Mouse (Mus musculus): ENCODE measurements at regions not wholly inside any gene's neighbourhood (a gene's known extent, or its start where the extent isn't known, plus 50 kb on each side); places are given as distances from the start of the nearest gene placed in this dataset.

- no peak for TF ChIP-seq GATA4 (IDR thresholded peaks at IDR 0.05; ENCODE audit: insufficient replicate concordance, low read length)
Measured at GRCm38 (mm10) chr7:70166081-70166480, 200.5 kb downstream of the Nr2f2 start.

GRCm38 (mm10) chr7:70165501-70165900 is 201.0 kb downstream of the Nr2f2 start:
- no peak for TF ChIP-seq GATA4 (IDR thresholded peaks at IDR 0.05; ENCODE audit: insufficient replicate concordance, low read length)

- no peak for TF ChIP-seq GATA4 (IDR thresholded peaks at IDR 0.05; ENCODE audit: insufficient replicate concordance, low read length)
Measured at GRCm38 (mm10) chr7:70164691-70165193, 201.8 kb downstream of the Nr2f2 start.

GRCm38 (mm10) chr7:70158531-70158930 is 208.0 kb downstream of the Nr2f2 start:
- TF ChIP-seq GATA4 (IDR thresholded peaks at IDR 0.05; ENCODE audit: insufficient replicate concordance, low read length) = no peak

GRCm38 (mm10) chr7:70144726-70145271 is 221.7 kb downstream of the Nr2f2 start:
- TF ChIP-seq GATA4 (IDR thresholded peaks at IDR 0.05; ENCODE audit: insufficient replicate concordance, low read length) = no peak

GRCm38 (mm10) chr7:70136837-70137236 is 229.7 kb downstream of the Nr2f2 start:
- TF ChIP-seq GATA4 (IDR thresholded peaks at IDR 0.05; ENCODE audit: insufficient replicate concordance, low read length) = no peak

- no peak for TF ChIP-seq GATA4 (IDR thresholded peaks at IDR 0.05; ENCODE audit: insufficient replicate concordance, low read length)
Measured at GRCm38 (mm10) chr7:70135416-70135815, 231.1 kb downstream of the Nr2f2 start.

- TF ChIP-seq GATA4 (IDR thresholded peaks at IDR 0.05; ENCODE audit: insufficient replicate concordance, low read length) = no peak
Measured at GRCm38 (mm10) chr7:70129963-70130362, 236.6 kb downstream of the Nr2f2 start.

GRCm38 (mm10) chr7:70122818-70123217 is 243.7 kb downstream of the Nr2f2 start:
- TF ChIP-seq GATA4 (IDR thresholded peaks at IDR 0.05; ENCODE audit: insufficient replicate concordance, low read length) = no peak

GRCm38 (mm10) chr7:70119517-70119916 is 247.0 kb downstream of the Nr2f2 start:
- TF ChIP-seq GATA4 (IDR thresholded peaks at IDR 0.05; ENCODE audit: insufficient replicate concordance, low read length) = no peak

GRCm38 (mm10) chr7:70118971-70119370 is 247.6 kb downstream of the Nr2f2 start:
- no peak for TF ChIP-seq GATA4 (IDR thresholded peaks at IDR 0.05; ENCODE audit: insufficient replicate concordance, low read length)

- no peak for TF ChIP-seq GATA4 (IDR thresholded peaks at IDR 0.05; ENCODE audit: insufficient replicate concordance, low read length)
Measured at GRCm38 (mm10) chr7:70117930-70118922, 248.3 kb downstream of the Nr2f2 start.

- no peak for TF ChIP-seq GATA4 (IDR thresholded peaks at IDR 0.05; ENCODE audit: insufficient replicate concordance, low read length)
Measured at GRCm38 (mm10) chr7:70109013-70109412, 257.5 kb downstream of the Nr2f2 start.

- no peak for TF ChIP-seq GATA4 (IDR thresholded peaks at IDR 0.05; ENCODE audit: insufficient replicate concordance, low read length)
Measured at GRCm38 (mm10) chr7:70105024-70105423, 261.5 kb downstream of the Nr2f2 start.

GRCm38 (mm10) chr7:70104486-70104885 is 262.0 kb downstream of the Nr2f2 start:
- no peak for TF ChIP-seq GATA4 (IDR thresholded peaks at IDR 0.05; ENCODE audit: insufficient replicate concordance, low read length)

- no peak for TF ChIP-seq GATA4 (IDR thresholded peaks at IDR 0.05; ENCODE audit: insufficient replicate concordance, low read length)
Measured at GRCm38 (mm10) chr7:70103680-70104079, 262.9 kb downstream of the Nr2f2 start.

Measured in liver, adult (tissue).